Mouse (Mus musculus) MEL (cell line): ENCODE results near the gene Il33.

Experiments used
- CHD2 ChIP-seq: IDR thresholded peaks from 2 replicates; pipeline ENCODE4 v1.6.1; 2011; ENCODE audit warnings: low read length, improper control_type of control experiment
- CTCF ChIP-seq, 3 experiments: IDR thresholded peaks in 2 of 3; conservative IDR thresholded peaks in 1 of 3; 2 replicates each; pipeline ENCODE4 v1.5.1; 2011 to 2012; ENCODE audit warnings: low read length in 3 of 3, low read depth in 2 of 3, mild to moderate bottlenecking in 2 of 3, improper control_type of control experiment in 1 of 3, inconsistent platforms in 1 of 3, mixed read lengths in 1 of 3, moderate library complexity in 1 of 3; ENCODE audit not compliant: control insufficient read depth in 1 of 3, insufficient read depth in 1 of 3, poor library complexity in 1 of 3, severe bottlenecking in 1 of 3
- E2F4 ChIP-seq: IDR thresholded peaks from 2 replicates; pipeline ENCODE4 v1.6.1; 2011; ENCODE audit warnings: low read depth, low read length, improper control_type of control experiment, borderline replicate concordance
- EP300 ChIP-seq, 2 experiments: IDR thresholded peaks; 2 replicates each; pipeline ENCODE4 v1.6.1; 2011; ENCODE audit warnings: improper control_type of control experiment in 2 of 2, low read length in 2 of 2, low read depth in 1 of 2, mild to moderate bottlenecking in 1 of 2
- GABPA ChIP-seq: IDR thresholded peaks from 2 replicates; pipeline ENCODE4 v1.6.1; 2012; ENCODE audit warnings: low read depth, mild to moderate bottlenecking, inconsistent platforms, low read length, improper control_type of control experiment, moderate library complexity
- JUND ChIP-seq: IDR thresholded peaks from 2 replicates; pipeline ENCODE4 v1.6.1; 2011; ENCODE audit warnings: low read depth, mild to moderate bottlenecking, improper control_type of control experiment, low read length
- MAFK ChIP-seq: IDR thresholded peaks from 2 replicates; pipeline ENCODE4 v1.6.1; 2011; ENCODE audit warnings: low read depth, mild to moderate bottlenecking, low read length, improper control_type of control experiment, borderline replicate concordance
- MAX ChIP-seq: IDR thresholded peaks from 2 replicates; pipeline ENCODE4 v1.6.1; 2011; ENCODE audit warnings: low read length, improper control_type of control experiment
- NELFE ChIP-seq: IDR thresholded peaks from 2 replicates; pipeline ENCODE4 v1.6.1; 2011; ENCODE audit warnings: low read depth, low read length, improper control_type of control experiment
- NRF1 ChIP-seq: IDR thresholded peaks from 2 replicates; pipeline ENCODE4 v1.6.1; 2014; ENCODE audit warnings: low read depth, mild to moderate bottlenecking, inconsistent platforms, low read length, improper control_type of control experiment, moderate library complexity; ENCODE audit not compliant: poor library complexity, insufficient read depth, severe bottlenecking
- POLR2A ChIP-seq, 2 experiments: IDR thresholded peaks; 2 replicates each; pipeline ENCODE4 v1.6.1; 2011 to 2012; ENCODE audit warnings: low read length in 2 of 2, mild to moderate bottlenecking in 2 of 2, control low read depth in 1 of 2, improper control_type of control experiment in 1 of 2, low read depth in 1 of 2, moderate library complexity in 1 of 2; ENCODE audit not compliant: control insufficient read depth in 1 of 2, insufficient read depth in 1 of 2, poor library complexity in 1 of 2
- POLR2AphosphoS2 ChIP-seq: IDR thresholded peaks from 2 replicates; pipeline ENCODE4 v1.6.1; 2011; ENCODE audit warnings: low read length, improper control_type of control experiment
- RAD21 ChIP-seq: IDR thresholded peaks from 2 replicates; pipeline ENCODE4 v1.6.1; 2011; ENCODE audit warnings: mild to moderate bottlenecking, low read depth, low read length, improper control_type of control experiment
- TCF12 ChIP-seq: IDR thresholded peaks from 2 replicates; pipeline ENCODE4 v1.6.1; 2014; ENCODE audit warnings: low read depth, mild to moderate bottlenecking, inconsistent platforms, low read length, improper control_type of control experiment, moderate library complexity

DNA sequence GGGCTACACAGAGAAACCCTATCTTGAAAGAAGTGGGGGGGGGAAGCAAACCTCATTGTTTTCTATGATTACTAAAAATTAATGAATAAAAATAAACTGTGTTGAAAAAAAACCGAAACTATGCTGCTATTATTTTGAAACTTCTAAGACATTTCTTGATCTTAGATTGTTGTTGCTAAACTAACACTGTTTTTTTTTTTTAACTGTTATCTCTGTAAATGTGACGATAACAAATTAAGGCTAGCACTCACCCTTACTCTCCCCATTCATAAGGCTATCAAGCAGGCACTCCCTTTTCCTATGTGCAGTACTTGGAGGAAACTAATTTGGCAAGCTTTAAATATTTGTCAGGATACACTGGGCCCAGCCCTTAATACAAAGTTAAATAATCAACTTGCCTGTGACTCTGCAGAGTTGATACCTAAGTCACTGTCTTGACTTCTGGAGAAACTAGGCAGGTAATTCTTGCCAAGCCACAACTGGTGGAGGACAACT lies 38.7 kb downstream of the Il33 start:
- TF ChIP-seq POLR2A (IDR thresholded peaks at IDR 0.05; ENCODE audit: control insufficient read depth in 1 of 2, insufficient read depth in 1 of 2, low read depth in 1 of 2, low read length in 2 of 2, poor library complexity in 1 of 2) = no peak
- TF ChIP-seq CTCF (IDR thresholded peaks at IDR 0.05 in 2 of 3, conservative IDR thresholded peaks at IDR 0.05 in 1 of 3; ENCODE audit: control insufficient read depth in 1 of 3, insufficient read depth in 1 of 3, low read depth in 2 of 3, low read length in 3 of 3, poor library complexity in 1 of 3, severe bottlenecking in 1 of 3) = no peak
- TF ChIP-seq NRF1 = no peak
- no peak for TF ChIP-seq GABPA
- peak in 1 of 2 experiments; percentile 30; a peak in 1 of 4 replicates for TF ChIP-seq EP300 (IDR thresholded peaks at IDR 0.05; ENCODE audit: low read depth in 1 of 2, low read length in 2 of 2)
- TF ChIP-seq CHD2 = no peak
- TF ChIP-seq POLR2AphosphoS2 = no peak
- no peak for TF ChIP-seq MAFK
- TF ChIP-seq E2F4 = no peak
- no peak for TF ChIP-seq TCF12
- TF ChIP-seq RAD21 = no peak
- no peak for TF ChIP-seq JUND
- no peak for TF ChIP-seq NELFE
- TF ChIP-seq MAX = no peak
